Mouse (Mus musculus) testis, adult 2 months (tissue): Measurements from ENCODE around the gene Zfp423.

Experiments used
- CTCF ChIP-seq: fragments of 200-500 bp; IDR thresholded peaks from 2 replicates; pipeline ENCODE4 v1.5.1; 2012; ENCODE audit warnings: low read depth, mild to moderate bottlenecking, inconsistent platforms, low read length, moderate library complexity; ENCODE audit not compliant: control insufficient read depth, insufficient read depth, insufficient replicate concordance
- POLR2A ChIP-seq: fragments of 200-500 bp; IDR thresholded peaks from 2 replicates; pipeline ENCODE4 v1.6.1; 2012; ENCODE audit warnings: low read depth, mild to moderate bottlenecking, inconsistent platforms, low read length, moderate library complexity; ENCODE audit not compliant: control insufficient read depth

- TF ChIP-seq CTCF (no peak), POLR2A (no peak)
Observed at GRCm38 (mm10) chr8:87832381-87833325, 126.7 kb downstream of the Zfp423 start.
